Mouse (Mus musculus): ENCODE data around the gene Lifr.

Gene Lifr

GRCm38 (mm10) chr15:7080916-7081626 lies 9.3 kb upstream of the Lifr start:
- in situ Hi-C loops (cut with MboI, MseI), result no loop called here

GRCm38 (mm10) chr15:7081795-7082194 lies 8.6 kb upstream of the Lifr start:
- in situ Hi-C loops (cut with MboI, MseI), result no loop called here

GRCm38 (mm10) chr15:7082901-7083300 lies 7.5 kb upstream of the Lifr start:
- in situ Hi-C loops (cut with MboI, MseI), result no loop called here

- in situ Hi-C loops (cut with MboI, MseI), result no loop called here
Observed at GRCm38 (mm10) chr15:7084780-7085497, 5.5 kb upstream of the Lifr start.

- in situ Hi-C loops (cut with MboI, MseI), result no loop called here
Observed at GRCm38 (mm10) chr15:7088691-7089090, 1.7 kb upstream of the Lifr start.

GRCm38 (mm10) chr15:7092321-7092720 lies 1.9 kb downstream of the Lifr start:
- in situ Hi-C loops (cut with MboI, MseI), result no loop called here

- in situ Hi-C loops (cut with MboI, MseI), result no loop called here
Observed at GRCm38 (mm10) chr15:7099406-7099805, 9.0 kb downstream of the Lifr start.

GRCm38 (mm10) chr15:7100226-7100625 lies 9.8 kb downstream of the Lifr start:
- in situ Hi-C loops (cut with MboI, MseI), result no loop called here

- in situ Hi-C loops (cut with MboI, MseI), result no loop called here
Observed at GRCm38 (mm10) chr15:7103051-7103450, 12.6 kb downstream of the Lifr start.

- in situ Hi-C loops (cut with MboI, MseI), result no loop called here
Observed at GRCm38 (mm10) chr15:7105224-7105623, 14.8 kb downstream of the Lifr start.

- in situ Hi-C loops (cut with MboI, MseI), result no loop called here
Observed at GRCm38 (mm10) chr15:7108160-7108559, 17.7 kb downstream of the Lifr start.

GRCm38 (mm10) chr15:7112227-7112907 lies 22.0 kb downstream of the Lifr start:
- in situ Hi-C loops (cut with MboI, MseI), result no loop called here

- in situ Hi-C loops (cut with MboI, MseI), result no loop called here
Observed at GRCm38 (mm10) chr15:7113906-7114305, 23.5 kb downstream of the Lifr start.

GRCm38 (mm10) chr15:7115326-7116003 lies 25.1 kb downstream of the Lifr start:
- in situ Hi-C loops (cut with MboI, MseI), result no loop called here

- in situ Hi-C loops (cut with MboI, MseI), result no loop called here
Observed at GRCm38 (mm10) chr15:7116216-7116615, 25.8 kb downstream of the Lifr start.

- in situ Hi-C loops (cut with MboI, MseI), result no loop called here
Observed at GRCm38 (mm10) chr15:7116699-7117098, 26.3 kb downstream of the Lifr start.

GRCm38 (mm10) chr15:7117944-7118343 lies 27.5 kb downstream of the Lifr start:
- in situ Hi-C loops (cut with MboI, MseI), result no loop called here

GRCm38 (mm10) chr15:7118849-7119248 lies 28.4 kb downstream of the Lifr start:
- in situ Hi-C loops (cut with MboI, MseI), result no loop called here

GRCm38 (mm10) chr15:7119930-7120512 lies 29.6 kb downstream of the Lifr start:
- in situ Hi-C loops (cut with MboI, MseI), result no loop called here

GRCm38 (mm10) chr15:7123781-7124450 lies 33.5 kb downstream of the Lifr start:
- in situ Hi-C loops (cut with MboI, MseI), result no loop called here

GRCm38 (mm10) chr15:7126171-7126570 lies 35.8 kb downstream of the Lifr start:
- in situ Hi-C loops (cut with MboI, MseI), result no loop called here

Measured in T-helper 17 cell (primary cell).